Mouse (Mus musculus): ENCODE measurements around the gene Gm7929.
"Not testable (repeated sequence)": the region's sequence is repeated elsewhere in the genome, so short reads cannot be mapped to it uniquely, and the experiment has no call there.

Gm7929 gene

GRCm38 (mm10) chr14:41750514-41750913 lies at the start of gene Gm7929:
TSS of gene Gm7929 (minus strand) at chr14:41750614.
- DNase-seq (ENCODE audit: low spot score in 2 of 2) = not testable (repeated sequence)

GRCm38 (mm10) chr14:41772341-41772740 lies 21.9 kb upstream of the Gm7929 start, which contains the start of gene Gm47189:
TSS of gene Gm47189 (minus strand) at chr14:41772441.
- DNase-seq (ENCODE audit: low spot score in 2 of 2) = not testable (repeated sequence)

GRCm38 (mm10) chr14:41755931-41756330 lies 5.5 kb upstream of the Gm7929 start:
- DNase-seq (ENCODE audit: low spot score in 2 of 2) = peak in 1 of 2 experiments; percentile 1

GRCm38 (mm10) chr14:41723437-41723836 lies 27.0 kb downstream of the Gm7929 start:
- not testable (repeated sequence) for DNase-seq (ENCODE audit: low spot score in 2 of 2)

- not testable (repeated sequence) for DNase-seq (ENCODE audit: low spot score in 2 of 2)
Measured at GRCm38 (mm10) chr14:41717180-41717579, 33.2 kb downstream of the Gm7929 start.

GRCm38 (mm10) chr14:41701785-41702184 lies 48.6 kb downstream of the Gm7929 start, which contains the start of gene Gm8068:
TSS of gene Gm8068 (minus strand) at chr14:41701885.
- not testable (repeated sequence) for DNase-seq (ENCODE audit: low spot score in 2 of 2)

All from urinary bladder, postnatal 36 days (tissue).